Comparison of ENCODE assay signal across 7 mouse cellular contexts in the genomic region with DNA sequence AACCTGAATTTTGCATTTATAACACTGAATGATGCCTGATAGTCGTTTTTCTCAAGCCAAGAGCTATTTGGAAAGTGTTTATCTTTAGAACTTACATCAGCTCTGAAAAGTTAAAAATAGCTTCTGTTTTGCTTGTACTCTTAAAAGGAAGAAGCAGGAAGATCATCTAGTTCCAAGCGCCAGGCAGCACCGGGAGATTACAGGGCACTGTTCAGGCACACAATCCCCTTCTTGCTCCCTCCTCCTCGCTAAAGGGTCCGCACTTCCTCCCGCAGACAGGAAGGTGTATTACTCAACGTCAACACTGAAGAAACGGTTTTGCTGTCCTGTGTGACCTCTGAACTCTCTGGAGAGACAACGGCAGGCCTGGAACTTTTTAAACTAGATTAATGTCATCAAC. TPM values are rescaled to one million over a fixed set of nuclear protein-coding genes. Genes with fewer than 3 reads are reported as not detected.
DNase-seq lines count a peak whose midpoint lies in the region; ATAC-seq and TF ChIP-seq lines count a peak whose summit lies in the region.

No protein-coding gene starts in this region.

- DNase-seq in MEL (ENCODE audit: low read depth, low spot score): no peak
- peak; percentile 31 to 51 for DNase-seq in adrenal gland, postnatal 36 days
- DNase-seq in heart, postnatal 36 days: peak; percentile 58 to 63
- peak; percentile 65 for DNase-seq in lung, embryonic 14.5 days
- no peak for DNase-seq in hindbrain, postnatal 0 days (ENCODE audit: low spot score)
- DNase-seq in spleen, postnatal 36 days (ENCODE audit: low spot score in 2 of 2): no peak

- TF ChIP-seq POLR2A in MEL (IDR thresholded peaks at IDR 0.05; ENCODE audit: control insufficient read depth in 1 of 2, insufficient read depth in 1 of 2, low read depth in 1 of 2, low read length in 2 of 2, poor library complexity in 1 of 2): no peak

- no peak overlapping the region for H3K27ac ChIP-seq in MEL (ENCODE audit: control insufficient read depth, low read depth, low read length)
- peak overlapping the region; percentile 83; the same call in 1 of the 2 replicates for H3K27ac ChIP-seq in lung, embryonic 14.5 days (ENCODE audit: low read depth)
- no peak overlapping the region for H3K27ac ChIP-seq in midbrain, embryonic 16.5 days (ENCODE audit: low read length)
- H3K27ac ChIP-seq in hindbrain, postnatal 0 days: no peak overlapping the region; the same call in 1 of the 2 replicates

- no peak overlapping the region for H3K4me3 ChIP-seq in MEL (ENCODE audit: control insufficient read depth in 1 of 2, insufficient read depth in 1 of 2, low read depth in 2 of 2, low read length in 2 of 2)
- H3K4me3 ChIP-seq in lung, embryonic 14.5 days (ENCODE audit: low read depth, low read length): no peak overlapping the region
- H3K4me3 ChIP-seq in midbrain, embryonic 16.5 days (ENCODE audit: low read depth, low read length): no peak overlapping the region
- H3K4me3 ChIP-seq in hindbrain, postnatal 0 days (ENCODE audit: low read length): no peak overlapping the region

- ATAC-seq in lung, embryonic 14.5 days (ENCODE audit: insufficient read depth): peak; percentile 59; the same call in 1 of the 2 replicates
- no peak for ATAC-seq in midbrain, embryonic 16.5 days
- no peak for ATAC-seq in hindbrain, postnatal 0 days

- WGBS in lung, embryonic 14.5 days: 19% methylated on average over 9 of the region's 9 CpGs
- 80% methylated on average over 9 of the region's 9 CpGs for WGBS in midbrain, embryonic 16.5 days
- WGBS in hindbrain, postnatal 0 days: 68% methylated on average over 9 of the region's 9 CpGs

- intact Hi-C loops in heart, postnatal 36 days (cut with DNase I): loop anchor here (5.0 kb wide), 1 partner anchor 35 kb away; no protein-coding TSS in a partner anchor

- no peaks in the 10 kb centered on the region for H3K27me3 ChIP-seq in MEL (ENCODE audit: control insufficient read depth in 1 of 2, insufficient read depth in 2 of 2, low read length in 2 of 2)
- H3K27me3 ChIP-seq in lung, embryonic 14.5 days (ENCODE audit: insufficient read depth, low read length): no peaks in the 10 kb centered on the region
- no peaks in the 10 kb centered on the region for H3K27me3 ChIP-seq in midbrain, embryonic 16.5 days (ENCODE audit: control insufficient read depth, insufficient read depth, low read depth, low read length)
- H3K27me3 ChIP-seq in hindbrain, postnatal 0 days (ENCODE audit: insufficient read depth, low read length): no peaks in the 10 kb centered on the region

- no peak for TF ChIP-seq RAD21 in MEL (IDR thresholded peaks at IDR 0.05; ENCODE audit: low read depth, low read length)

- no peaks in the 10 kb centered on the region for H3K9me3 ChIP-seq in MEL (replicated peaks; ENCODE audit: insufficient read depth, low read length)
- no peaks in the 10 kb centered on the region for H3K9me3 ChIP-seq in lung, embryonic 14.5 days (ENCODE audit: low read depth, low read length)
- no peaks in the 10 kb centered on the region for H3K9me3 ChIP-seq in midbrain, embryonic 16.5 days (replicated peaks; ENCODE audit: control insufficient read depth, low read length, poor library complexity, severe bottlenecking)
- no peaks in the 10 kb centered on the region for H3K9me3 ChIP-seq in hindbrain, postnatal 0 days (ENCODE audit: low read length)

- H3K4me1 ChIP-seq in MEL (ENCODE audit: control insufficient read depth in 1 of 2, insufficient read depth in 2 of 2, low read length in 2 of 2): peaks cover 2% of the 10 kb centered on the region in 2 experiments; a peak in 3 of 4 replicates
- H3K4me1 ChIP-seq in lung, embryonic 14.5 days (ENCODE audit: insufficient read depth): peaks cover 20% of the 10 kb centered on the region
- H3K4me1 ChIP-seq in midbrain, embryonic 16.5 days (ENCODE audit: control insufficient read depth, insufficient read depth, low read length): no peaks in the 10 kb centered on the region
- no peaks in the 10 kb centered on the region for H3K4me1 ChIP-seq in hindbrain, postnatal 0 days (ENCODE audit: insufficient read depth, low read length)

- no peak overlapping the region for H3K9ac ChIP-seq in MEL (ENCODE audit: control insufficient read depth, low read depth, low read length, poor library complexity, severe bottlenecking)
- H3K9ac ChIP-seq in lung, embryonic 14.5 days: no peak overlapping the region
- H3K9ac ChIP-seq in midbrain, embryonic 16.5 days (ENCODE audit: low read depth, low read length): no peak overlapping the region
- no peak overlapping the region for H3K9ac ChIP-seq in hindbrain, postnatal 0 days (replicated peaks; ENCODE audit: low read length)

- H3K79me2 ChIP-seq in MEL (ENCODE audit: control insufficient read depth, insufficient read depth, low read length, poor library complexity): no peaks in the 10 kb centered on the region

- no peak for TF ChIP-seq CTCF in MEL (IDR thresholded peaks at IDR 0.05 in 2 of 3, conservative IDR thresholded peaks at IDR 0.05 in 1 of 3; ENCODE audit: control insufficient read depth in 1 of 3, insufficient read depth in 1 of 3, low read depth in 2 of 3, low read length in 3 of 3, poor library complexity in 1 of 3, severe bottlenecking in 1 of 3)
- no peak for TF ChIP-seq CTCF in lung, embryonic 14.5 days (IDR thresholded peaks at IDR 0.05; ENCODE audit: low read depth)
- no peak for TF ChIP-seq CTCF in hindbrain, postnatal 0 days (IDR thresholded peaks at IDR 0.05; ENCODE audit: low read depth)

- H3K4me2 ChIP-seq in lung, embryonic 14.5 days: no peak overlapping the region
- H3K4me2 ChIP-seq in midbrain, embryonic 16.5 days (ENCODE audit: low read length): no peak overlapping the region
- H3K4me2 ChIP-seq in hindbrain, postnatal 0 days (ENCODE audit: low read depth, low read length): no peak overlapping the region

- TF ChIP-seq EP300 in MEL (IDR thresholded peaks at IDR 0.05; ENCODE audit: low read depth in 1 of 2, low read length in 2 of 2): no peak

- H3K36me3 ChIP-seq in MEL (ENCODE audit: control insufficient read depth in 1 of 2, insufficient read depth in 2 of 2, low read length in 2 of 2): no peaks in the 10 kb centered on the region; a peak in 1 of 4 replicates
- no peaks in the 10 kb centered on the region for H3K36me3 ChIP-seq in lung, embryonic 14.5 days (ENCODE audit: insufficient read depth)
- no peaks in the 10 kb centered on the region for H3K36me3 ChIP-seq in midbrain, embryonic 16.5 days (ENCODE audit: control insufficient read depth, insufficient read depth, low read length)
- H3K36me3 ChIP-seq in hindbrain, postnatal 0 days (ENCODE audit: insufficient read depth, low read length): no peaks in the 10 kb centered on the region

TF ChIP-seq in MEL, 35 proteins besides CTCF, POLR2A, EP300 and RAD21:
- TF ChIP-seq GATA1 (IDR thresholded peaks at IDR 0.05; ENCODE audit: low read depth, low read length) (no peak), MEF2A (IDR thresholded peaks at IDR 0.05; ENCODE audit: extremely low read depth, insufficient replicate concordance, low read depth, low read length, poor library complexity, severe bottlenecking) (peak; percentile 84; the same call in 1 of the 2 replicates)

RNA-seq across cellular contexts. Expression of a gene that starts 22.4 kb away (rescaled TPM):
- 13.3 and 16.2 TPM in 2 replicates for total RNA-seq in MEL (2012; rRNA removed)
- polyA plus RNA-seq in MEL (2012; ENCODE audit: insufficient read depth in 1 of 2, insufficient read length in 2 of 2, low read depth in 1 of 2, low replicate concordance in 2 of 2, missing spikeins in 1 of 2): 10 to 100 TPM in 1 of 2 experiments, not detected in 1; 23.0 TPM
- 10 to 100 TPM; 70.7 to 75.3 TPM for total RNA-seq in adrenal gland, postnatal 36 days (2021)
- 100 to 1,000 TPM; 164 to 217 TPM for total RNA-seq in heart, postnatal 36 days (2021)
- polyA plus RNA-seq in lung, embryonic 14.5 days (2014; fragmentation: Nextera tagmentation; extraction: Ambion mirVana): 33.8 and 33.9 TPM in 2 replicates
- polyA plus RNA-seq in midbrain, embryonic 16.5 days (2015; fragmentation: Nextera tagmentation; extraction: Ambion mirVana): 86.1 and 93.6 TPM in 2 replicates
- 47.3 and 58.0 TPM in 2 replicates for total RNA-seq in hindbrain, postnatal 0 days (2014; rRNA removed)
- polyA plus RNA-seq in hindbrain, postnatal 0 days (2015; fragmentation: Nextera tagmentation; extraction: Ambion mirVana): 68.6 and 71.6 TPM in 2 replicates

RNA-seq across cellular contexts. Expression of a gene that starts 58.8 kb away (rescaled TPM):
- 17.2 and 18.4 TPM in 2 replicates for total RNA-seq in MEL (2012; rRNA removed)
- 10 to 100 TPM in 1 of 2 experiments, not detected in 1; 57.4 TPM for polyA plus RNA-seq in MEL (2012; ENCODE audit: insufficient read depth in 1 of 2, insufficient read length in 2 of 2, low read depth in 1 of 2, low replicate concordance in 2 of 2, missing spikeins in 1 of 2)
- 10 to 100 TPM; 37.1 to 44.4 TPM for total RNA-seq in adrenal gland, postnatal 36 days (2021)
- 10 to 100 TPM; 22.6 to 25.0 TPM for total RNA-seq in heart, postnatal 36 days (2021)
- 92.0 and 95.1 TPM in 2 replicates for polyA plus RNA-seq in lung, embryonic 14.5 days (2014; fragmentation: Nextera tagmentation; extraction: Ambion mirVana)
- polyA plus RNA-seq in midbrain, embryonic 16.5 days (2015; fragmentation: Nextera tagmentation; extraction: Ambion mirVana): 70.5 and 76.7 TPM in 2 replicates
- total RNA-seq in hindbrain, postnatal 0 days (2014; rRNA removed): 23.9 and 26.5 TPM in 2 replicates
- 40.0 and 46.8 TPM in 2 replicates for polyA plus RNA-seq in hindbrain, postnatal 0 days (2015; fragmentation: Nextera tagmentation; extraction: Ambion mirVana)

Comparison
In these comparisons a context has a peak if more than half of its experiments do, and no peak if none do; other contexts are left out.
1. DNase-seq: peak in adrenal gland, postnatal 36 days (2 of 2), heart, postnatal 36 days (2 of 2) and lung, embryonic 14.5 days (single experiment); none in MEL (single experiment), hindbrain, postnatal 0 days (single experiment) and spleen, postnatal 36 days (0 of 2).